Mouse (Mus musculus) ES-E14 (cell line): ENCODE measurements around the gene Selplg. TPM values are rescaled to one million over a fixed set of nuclear protein-coding genes. Genes with fewer than 3 reads are reported as not detected.
A peak's percentile ranks its signal among the peaks of the same experiment; 100 is the strongest.

Experiments used
- DNase-seq: peaks from one replicate; pipeline ENCODE4 v3.0.0-alpha.2; 2013; ENCODE audit warnings: low read depth, low spot score
- H3K27ac ChIP-seq: 2 replicates; pipeline ENCODE4 v1.5.1; 2012; ENCODE audit warnings: low read depth, mild to moderate bottlenecking, low read length, moderate library complexity, mixed read lengths; ENCODE audit not compliant: poor library complexity, insufficient read depth, severe bottlenecking
- H3K36me3 ChIP-seq: 2 replicates; pipeline ENCODE4 v1.6.1; 2012; ENCODE audit warnings: mild to moderate bottlenecking, low read length, moderate library complexity, mixed read lengths; ENCODE audit not compliant: control insufficient read depth, poor library complexity, insufficient read depth, severe bottlenecking
- H3K4me1 ChIP-seq, 2 experiments: fragments of 150-350 bp in 1 of 2; sonication (generic) in 1 of 2; 2 replicates each; pipeline ENCODE4 v1.6.1; 2012; ENCODE audit warnings: low read length in 2 of 2, mild to moderate bottlenecking in 1 of 2, mixed read lengths in 1 of 2; ENCODE audit not compliant: control insufficient read depth in 2 of 2, insufficient read depth in 2 of 2, poor library complexity in 1 of 2
- H3K4me3 ChIP-seq, 2 experiments: fragments of 150-350 bp in 1 of 2; sonication (generic) in 1 of 2; 2 replicates each; pipeline ENCODE4 v1.5.1; 2012; ENCODE audit warnings: low read length in 2 of 2, low read depth in 1 of 2, mild to moderate bottlenecking in 1 of 2, mixed read lengths in 1 of 2; ENCODE audit not compliant: insufficient read depth in 1 of 2, poor library complexity in 1 of 2, severe bottlenecking in 1 of 2
- H3K9ac ChIP-seq: 2 replicates; pipeline ENCODE4 v1.6.1; 2012; ENCODE audit warnings: low read depth, mild to moderate bottlenecking, low read length, mixed read lengths; ENCODE audit not compliant: poor library complexity, insufficient read depth, severe bottlenecking
- H3K9me3 ChIP-seq: fragments of 150-350 bp; sonication (generic); 2 replicates; pipeline ENCODE4 v1.6.1; 2012; ENCODE audit warnings: low read depth, mild to moderate bottlenecking, low read length; ENCODE audit not compliant: control insufficient read depth, insufficient read depth
- CHD2 ChIP-seq: IDR thresholded peaks from 2 replicates; pipeline ENCODE4 v1.6.1; 2014; ENCODE audit warnings: mild to moderate bottlenecking, low read depth, low read length, inconsistent platforms
- HCFC1 ChIP-seq: IDR thresholded peaks from 2 replicates; pipeline ENCODE4 v1.6.1; 2012; ENCODE audit warnings: low read length, inconsistent platforms, borderline replicate concordance; ENCODE audit not compliant: insufficient read depth
- MAFK ChIP-seq: IDR thresholded peaks from 2 replicates; pipeline ENCODE4 v1.6.1; 2014; ENCODE audit warnings: mild to moderate bottlenecking, low read depth, low read length, inconsistent platforms; ENCODE audit not compliant: insufficient read depth
- ZC3H11A ChIP-seq: IDR thresholded peaks from 2 replicates; pipeline ENCODE4 v1.6.1; 2012; ENCODE audit warnings: low read depth, mild to moderate bottlenecking, inconsistent platforms, low read length, borderline replicate concordance
- ZNF384 ChIP-seq: IDR thresholded peaks from 2 replicates; pipeline ENCODE4 v1.6.1; 2012; ENCODE audit warnings: low read depth, low read length, inconsistent platforms
- in situ Hi-C, 2 experiments: fragments of 600-800 bp; cut with MboI; formaldehyde crosslinking; loops; one replicate each; pipeline ENCODE4 v1.15.1; 2025; ENCODE audit warnings: low sequenced_read_pairs in 2 of 2, inconsistent platforms in 1 of 2; ENCODE audit not compliant: unreplicated experiment in 2 of 2
- total RNA-seq: library from RNA; depleted of rRNA; stranded (reverse); fragments of 300-350 nt; gene quantifications from 2 replicates; pipeline ENCODE4 v1.2.3, GENCODE M21; 2012

Gene Selplg
- total RNA-seq, 1 experiment, result 0.31 TPM

GRCm38 (mm10) chr5:113876176-113876575, 43.7 kb upstream of the Selplg start:
- no peaks in the 10 kb centered on the region for H3K9me3 ChIP-seq
- H3K27ac ChIP-seq, result no peak overlapping the region
- peaks cover 29% of the 10 kb centered on the region; the same call in 1 of the 2 replicates for H3K36me3 ChIP-seq
- no peak for DNase-seq
- peaks cover 7 to 43% of the 10 kb centered on the region in 2 experiments for H3K4me1 ChIP-seq
- no peak overlapping the region for H3K4me3 ChIP-seq
- H3K9ac ChIP-seq, result no peak overlapping the region
- in situ Hi-C loops, result no loop called here
- TF ChIP-seq MAFK (no peak), ZC3H11A (no peak), HCFC1 (no peak), ZNF384 (no peak), CHD2 (no peak)

- peaks cover 10 to 44% of the 10 kb centered on the region in 2 experiments for H3K4me1 ChIP-seq
- H3K4me3 ChIP-seq, result no peak overlapping the region
- in situ Hi-C loops, result no loop called here
- no peak overlapping the region for H3K9ac ChIP-seq
- TF ChIP-seq ZC3H11A (no peak), HCFC1 (no peak), CHD2 (no peak), MAFK (no peak), ZNF384 (no peak)
- DNase-seq, result no peak
- no peaks in the 10 kb centered on the region for H3K9me3 ChIP-seq
- no peak overlapping the region for H3K27ac ChIP-seq
- peaks cover 25% of the 10 kb centered on the region; the same call in 1 of the 2 replicates for H3K36me3 ChIP-seq
Measured at GRCm38 (mm10) chr5:113875625-113876024, 43.2 kb upstream of the Selplg start.

GRCm38 (mm10) chr5:113874063-113875024, 41.9 kb upstream of the Selplg start:
- peaks cover 11 to 44% of the 10 kb centered on the region in 2 experiments for H3K4me1 ChIP-seq
- H3K4me3 ChIP-seq, result peak overlapping the region; percentile 7 to 17; a peak in 2 of 4 replicates
- TF ChIP-seq MAFK (no peak), CHD2 (no peak), ZC3H11A (no peak), HCFC1 (no peak), ZNF384 (no peak)
- no peaks in the 10 kb centered on the region for H3K9me3 ChIP-seq
- peak overlapping the region; percentile 64 for H3K27ac ChIP-seq
- in situ Hi-C loops, result no loop called here
- peaks cover 19% of the 10 kb centered on the region; the same call in 1 of the 2 replicates for H3K36me3 ChIP-seq
- no peak for DNase-seq
- peak overlapping the region; percentile 15; the same call in 1 of the 2 replicates for H3K9ac ChIP-seq

- 0 out of 2 replicates have a peak, but pooled peaks have one; percentile 25 for TF ChIP-seq HCFC1
- no peak for TF ChIP-seq ZNF384
- TF ChIP-seq CHD2, result no peak
- 0 out of 2 replicates have a peak, but pooled peaks have one; percentile 15 for TF ChIP-seq MAFK
- in situ Hi-C loops, result no loop called here
- H3K36me3 ChIP-seq, result peaks cover 17% of the 10 kb centered on the region; the same call in 1 of the 2 replicates
- no peaks in the 10 kb centered on the region for H3K9me3 ChIP-seq
- H3K27ac ChIP-seq, result peak overlapping the region; percentile 64
- peak; percentile 75 for DNase-seq
- peak overlapping the region; percentile 7 to 17; a peak in 2 of 4 replicates for H3K4me3 ChIP-seq
- H3K9ac ChIP-seq, result peak overlapping the region; percentile 15; the same call in 1 of the 2 replicates
- peaks cover 11 to 45% of the 10 kb centered on the region in 2 experiments for H3K4me1 ChIP-seq
Measured at GRCm38 (mm10) chr5:113872936-113873912, 40.8 kb upstream of the Selplg start.
